Mouse (Mus musculus): Measurements from ENCODE around the gene Fign. TPM values are rescaled to one million over a fixed set of nuclear protein-coding genes. Genes with fewer than 3 reads are reported as not detected.

Fign gene
- 16.4 and 17.5 TPM in 2 replicates for polyA plus RNA-seq (2014; fragmentation: Nextera tagmentation; extraction: Ambion mirVana)

GRCm38 (mm10) chr2:64097937-64098617 is at the start of gene Fign:
Fign (minus strand) TSS chr2:64098038.
- no peaks in the 10 kb centered on the region for H3K27me3 ChIP-seq (ENCODE audit: control insufficient read depth, insufficient read depth, low read length)

GRCm38 (mm10) chr2:64133597-64133996 is 35.8 kb upstream of the Fign start:
- 79% methylated on average over 4 of the region's 4 CpGs for WGBS
- Histone ChIP-seq H3K4me1 (ENCODE audit: control insufficient read depth, insufficient read depth, low read length) (no peaks in the 10 kb centered on the region), H3K27me3 (ENCODE audit: control insufficient read depth, insufficient read depth, low read length) (no peaks in the 10 kb centered on the region), H3K36me3 (ENCODE audit: control insufficient read depth, insufficient read depth, low read length) (no peaks in the 10 kb centered on the region), H3K4me2 (ENCODE audit: low read depth, low read length) (no peak overlapping the region), H3K9ac (replicated peaks; ENCODE audit: low read depth, low read length) (no peak overlapping the region), H3K9me3 (ENCODE audit: control insufficient read depth, low read length) (no peaks in the 10 kb centered on the region), H3K4me3 (ENCODE audit: low read depth, low read length) (no peak overlapping the region), H3K27ac (ENCODE audit: low read depth, low read length) (no peak overlapping the region)
- no peak for ATAC-seq (ENCODE audit: low read depth)

More at GRCm38 (mm10) chr2:64097937-64098617, at the start of gene Fign:
- Histone ChIP-seq H3K4me3 (ENCODE audit: low read depth, low read length) (peak within 1 kb of the TSS; percentile 59), H3K36me3 (ENCODE audit: control insufficient read depth, insufficient read depth, low read length) (no peaks in the 10 kb centered on the region), H3K27ac (ENCODE audit: low read depth, low read length) (peak within 1 kb of the TSS; percentile 95), H3K9me3 (ENCODE audit: control insufficient read depth, low read length) (no peaks in the 10 kb centered on the region), H3K9ac (replicated peaks; ENCODE audit: low read depth, low read length) (peak within 1 kb of the TSS; percentile 94), H3K4me1 (ENCODE audit: control insufficient read depth, insufficient read depth, low read length) (peaks cover 10% of the 10 kb centered on the region; the same call in 1 of the 2 replicates), H3K4me2 (ENCODE audit: low read depth, low read length) (peak within 1 kb of the TSS; percentile 90)
- ATAC-seq (ENCODE audit: low read depth), result peak; percentile 74
- WGBS, result under 1% methylated on average over 44 of the region's 85 CpGs

GRCm38 (mm10) chr2:64120495-64120894 is 22.7 kb upstream of the Fign start:
- WGBS, result 87% methylated on average over 5 of the region's 5 CpGs
- no peak overlapping the region for H3K4me2 ChIP-seq (ENCODE audit: low read depth, low read length)
- H3K4me3 ChIP-seq (ENCODE audit: low read depth, low read length), result no peak overlapping the region
- no peaks in the 10 kb centered on the region for H3K9me3 ChIP-seq (ENCODE audit: control insufficient read depth, low read length)
- no peak overlapping the region for H3K9ac ChIP-seq (replicated peaks; ENCODE audit: low read depth, low read length)
- no peaks in the 10 kb centered on the region for H3K27me3 ChIP-seq (ENCODE audit: control insufficient read depth, insufficient read depth, low read length)
- no peaks in the 10 kb centered on the region for H3K4me1 ChIP-seq (ENCODE audit: control insufficient read depth, insufficient read depth, low read length)
- no peak for ATAC-seq (ENCODE audit: low read depth)
- no peak overlapping the region for H3K27ac ChIP-seq (ENCODE audit: low read depth, low read length)
- H3K36me3 ChIP-seq (ENCODE audit: control insufficient read depth, insufficient read depth, low read length), result no peaks in the 10 kb centered on the region

DNA sequence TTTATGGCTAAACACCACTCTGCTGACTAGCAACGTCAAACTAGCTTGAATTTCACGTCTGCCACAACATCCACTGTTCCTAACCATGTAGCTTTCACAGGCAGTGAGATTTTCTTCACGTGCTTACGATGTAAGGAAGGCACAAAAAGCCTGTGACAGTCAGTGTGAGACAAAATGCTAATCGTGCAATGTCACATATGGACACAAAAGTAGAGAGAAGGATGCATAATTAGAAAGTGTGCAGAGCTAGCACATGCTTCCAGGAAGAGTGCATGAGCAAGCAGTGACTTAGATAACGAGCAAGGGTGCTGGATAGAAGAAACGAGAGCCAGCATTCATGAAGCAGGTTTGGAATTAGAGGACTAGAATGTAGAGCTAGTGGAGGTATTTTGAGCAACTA is 18.8 kb upstream of the Fign start:
- Histone ChIP-seq H3K27me3 (ENCODE audit: control insufficient read depth, insufficient read depth, low read length) (no peaks in the 10 kb centered on the region), H3K4me3 (ENCODE audit: low read depth, low read length) (no peak overlapping the region), H3K4me1 (ENCODE audit: control insufficient read depth, insufficient read depth, low read length) (no peaks in the 10 kb centered on the region), H3K27ac (ENCODE audit: low read depth, low read length) (no peak overlapping the region), H3K9ac (replicated peaks; ENCODE audit: low read depth, low read length) (no peak overlapping the region), H3K9me3 (ENCODE audit: control insufficient read depth, low read length) (no peaks in the 10 kb centered on the region), H3K36me3 (ENCODE audit: control insufficient read depth, insufficient read depth, low read length) (no peaks in the 10 kb centered on the region), H3K4me2 (ENCODE audit: low read depth, low read length) (no peak overlapping the region)
- 77% methylated on average over 7 of the region's 7 CpGs for WGBS
- no peak for ATAC-seq (ENCODE audit: low read depth)

GRCm38 (mm10) chr2:64111133-64111532 is 13.3 kb upstream of the Fign start:
- no peak for ATAC-seq (ENCODE audit: low read depth)
- Histone ChIP-seq H3K36me3 (ENCODE audit: control insufficient read depth, insufficient read depth, low read length) (no peaks in the 10 kb centered on the region), H3K27me3 (ENCODE audit: control insufficient read depth, insufficient read depth, low read length) (no peaks in the 10 kb centered on the region), H3K9ac (replicated peaks; ENCODE audit: low read depth, low read length) (no peak overlapping the region), H3K9me3 (ENCODE audit: control insufficient read depth, low read length) (no peaks in the 10 kb centered on the region), H3K4me2 (ENCODE audit: low read depth, low read length) (no peak overlapping the region), H3K4me3 (ENCODE audit: low read depth, low read length) (no peak overlapping the region), H3K27ac (ENCODE audit: low read depth, low read length) (no peak overlapping the region), H3K4me1 (ENCODE audit: control insufficient read depth, insufficient read depth, low read length) (no peaks in the 10 kb centered on the region)
- 80% methylated on average over 3 of the region's 3 CpGs for WGBS

DNA sequence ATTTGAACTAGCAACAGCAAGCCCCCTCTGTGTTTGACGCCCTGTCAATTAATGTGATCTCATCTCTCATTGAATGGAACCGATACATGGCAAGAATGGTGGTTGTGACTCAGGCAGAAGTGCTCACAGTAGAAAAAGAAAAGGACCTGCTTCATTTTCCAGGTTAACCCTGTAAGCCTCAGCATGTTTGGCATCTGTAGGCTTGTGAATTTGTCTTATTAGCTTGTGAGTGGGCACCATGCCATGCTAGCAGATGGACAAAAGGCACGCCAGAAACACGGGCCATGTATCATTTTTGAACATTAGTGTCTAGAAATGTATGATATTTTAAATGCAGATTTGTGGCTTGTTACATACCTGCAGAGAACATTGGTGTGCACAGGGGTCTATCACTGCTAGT is 12.0 kb upstream of the Fign start:
- Histone ChIP-seq H3K27ac (ENCODE audit: low read depth, low read length) (no peak overlapping the region), H3K27me3 (ENCODE audit: control insufficient read depth, insufficient read depth, low read length) (no peaks in the 10 kb centered on the region), H3K9ac (replicated peaks; ENCODE audit: low read depth, low read length) (no peak overlapping the region), H3K9me3 (ENCODE audit: control insufficient read depth, low read length) (no peaks in the 10 kb centered on the region), H3K4me1 (ENCODE audit: control insufficient read depth, insufficient read depth, low read length) (no peaks in the 10 kb centered on the region), H3K36me3 (ENCODE audit: control insufficient read depth, insufficient read depth, low read length) (no peaks in the 10 kb centered on the region), H3K4me2 (ENCODE audit: low read depth, low read length) (no peak overlapping the region), H3K4me3 (ENCODE audit: low read depth, low read length) (no peak overlapping the region)
- no peak for ATAC-seq (ENCODE audit: low read depth)
- 67% methylated on average over 4 of the region's 4 CpGs for WGBS

- H3K4me2 ChIP-seq (ENCODE audit: low read depth, low read length), result no peak overlapping the region
- 80% methylated on average over 8 of the region's 8 CpGs for WGBS
Measured at GRCm38 (mm10) chr2:64108040-64108439, 10.2 kb upstream of the Fign start.

DNA sequence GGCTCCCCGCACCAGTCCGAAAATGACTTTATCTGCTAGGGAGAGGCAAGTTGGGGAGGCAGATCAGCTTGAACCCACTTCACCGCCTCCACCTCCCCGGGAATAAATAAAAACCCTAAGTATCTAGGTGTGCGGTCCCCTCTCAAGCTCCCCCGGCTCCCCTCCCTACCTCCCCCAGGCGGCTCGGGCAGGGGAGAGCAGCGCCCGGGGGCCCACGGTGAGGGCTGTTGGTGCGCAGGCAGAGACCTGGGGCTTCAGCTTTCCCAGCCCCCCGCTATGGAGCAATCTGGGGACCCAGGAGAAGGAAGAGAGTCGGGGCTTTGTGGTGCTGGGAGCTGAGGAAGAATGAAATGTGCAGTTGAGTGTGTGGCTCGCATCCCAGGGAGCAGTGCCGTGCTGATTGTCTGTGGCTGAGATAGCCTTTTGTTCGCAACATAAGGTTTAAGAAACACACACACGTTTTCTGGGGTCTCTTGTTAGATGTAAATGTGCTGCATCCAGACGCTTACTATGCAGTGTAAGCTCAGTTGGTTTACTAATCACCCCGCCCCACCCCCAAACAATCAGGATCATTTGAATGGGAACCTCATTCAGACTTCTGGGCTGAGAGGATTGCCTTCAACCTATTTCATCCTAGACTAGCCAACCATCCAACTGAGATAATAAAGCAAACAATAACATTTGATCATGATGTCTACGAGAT is 931 bp upstream of the Fign start:
- under 1% methylated on average over 21 of the region's 21 CpGs for WGBS
- peak overlapping the region; percentile 90 for H3K4me2 ChIP-seq (ENCODE audit: low read depth, low read length)
- peak overlapping the region; percentile 95 for H3K27ac ChIP-seq (ENCODE audit: low read depth, low read length)
- peak; percentile 85 for ATAC-seq (ENCODE audit: low read depth)
- peak overlapping the region; percentile 59 for H3K4me3 ChIP-seq (ENCODE audit: low read depth, low read length)
- H3K9me3 ChIP-seq (ENCODE audit: control insufficient read depth, low read length), result no peaks in the 10 kb centered on the region
- no peaks in the 10 kb centered on the region for H3K27me3 ChIP-seq (ENCODE audit: control insufficient read depth, insufficient read depth, low read length)
- H3K9ac ChIP-seq (replicated peaks; ENCODE audit: low read depth, low read length), result peak overlapping the region; percentile 94
- H3K4me1 ChIP-seq (ENCODE audit: control insufficient read depth, insufficient read depth, low read length), result peaks cover 9% of the 10 kb centered on the region; the same call in 1 of the 2 replicates
- no peaks in the 10 kb centered on the region for H3K36me3 ChIP-seq (ENCODE audit: control insufficient read depth, insufficient read depth, low read length)

More at GRCm38 (mm10) chr2:64108040-64108439, 10.2 kb upstream of the Fign start:
- Histone ChIP-seq H3K27me3 (ENCODE audit: control insufficient read depth, insufficient read depth, low read length) (no peaks in the 10 kb centered on the region), H3K4me1 (ENCODE audit: control insufficient read depth, insufficient read depth, low read length) (peaks cover 3% of the 10 kb centered on the region; the same call in 1 of the 2 replicates), H3K27ac (ENCODE audit: low read depth, low read length) (no peak overlapping the region), H3K4me3 (ENCODE audit: low read depth, low read length) (no peak overlapping the region), H3K36me3 (ENCODE audit: control insufficient read depth, insufficient read depth, low read length) (no peaks in the 10 kb centered on the region), H3K9me3 (ENCODE audit: control insufficient read depth, low read length) (no peaks in the 10 kb centered on the region), H3K9ac (replicated peaks; ENCODE audit: low read depth, low read length) (no peak overlapping the region)
- no peak for ATAC-seq (ENCODE audit: low read depth)
